Mouse (Mus musculus) adrenal gland, postnatal 10 days (tissue): ENCODE measurements around the gene Ndufaf8. TPM values are rescaled to one million over a fixed set of nuclear protein-coding genes. Genes with fewer than 3 reads are reported as not detected.

ENCODE experiments used
- DNase-seq: peaks from one replicate; pipeline ENCODE4 v3.0.0; 2021; ENCODE audit warnings: mixed read lengths
- microRNA-seq: library from miRNA; unstranded; fragments of <30 nt; microRNA quantifications from one replicate; pipeline ENCODE4 v1.2.0, GENCODE M21; 2021
- total RNA-seq, 2 experiments: library from RNA; stranded (reverse); gene quantifications; 2 replicates each; pipeline ENCODE4 v1.2.3; 2021

The Ndufaf8 gene
- total RNA-seq, 2 experiments from 2014 or later, result 53.1 to 53.9 TPM

GRCm38 (mm10) chr11:120134847-120135530 lies 36.3 kb downstream of the Ndufaf8 start:
- DNase-seq, result peak; percentile 30

- no peak for DNase-seq
Observed at GRCm38 (mm10) chr11:120136195-120136594, 37.5 kb downstream of the Ndufaf8 start.

GRCm38 (mm10) chr11:120136796-120137624 lies 38.3 kb downstream of the Ndufaf8 start:
- DNase-seq, result no peak

GRCm38 (mm10) chr11:120137625-120138004 lies 38.9 kb downstream of the Ndufaf8 start:
- peak; percentile 36 for DNase-seq

DNA sequence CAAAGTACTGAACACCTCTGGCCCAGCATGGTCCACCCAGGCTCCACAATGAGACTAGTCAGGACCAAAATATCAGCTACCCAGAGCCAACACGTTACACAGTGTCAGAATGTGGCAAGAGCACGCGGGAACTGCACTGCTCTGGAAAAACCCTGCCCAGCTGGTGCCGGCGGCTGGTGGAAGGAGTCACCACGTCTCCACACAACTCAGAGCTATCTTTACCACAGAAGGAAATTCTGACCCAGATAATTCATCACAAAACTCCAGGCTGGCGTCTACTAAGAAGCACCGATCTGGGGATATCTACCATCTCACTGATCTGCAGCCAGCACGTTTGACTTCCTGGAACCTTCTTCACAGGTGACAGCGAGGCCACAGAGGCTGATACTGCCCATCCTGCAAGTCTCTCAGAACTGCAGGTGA lies 40.6 kb downstream of the Ndufaf8 start:
- no peak for DNase-seq

- no peak for DNase-seq
Observed at GRCm38 (mm10) chr11:120140255-120140654, 41.5 kb downstream of the Ndufaf8 start.

DNA sequence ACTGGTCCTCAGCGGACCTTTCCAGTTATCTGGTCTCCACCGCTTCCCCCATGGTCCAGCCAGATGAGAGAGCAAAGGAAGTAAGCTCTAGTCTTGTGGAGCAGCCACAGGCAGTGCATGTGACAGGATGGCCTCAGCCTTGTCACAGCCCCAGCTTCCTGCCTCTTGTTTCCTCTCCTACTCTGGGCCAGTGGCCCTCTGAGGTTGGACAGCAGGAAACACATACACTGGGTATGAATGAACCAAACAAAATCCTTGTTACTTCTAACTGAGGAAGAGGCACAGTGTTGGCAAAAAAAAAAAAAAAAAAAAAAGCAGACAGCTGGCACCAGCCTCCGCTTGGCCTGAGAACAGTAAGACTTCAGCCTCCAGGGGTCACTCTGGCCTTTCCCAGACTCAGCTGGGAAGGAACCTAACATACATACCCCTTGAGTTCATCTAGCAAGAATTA lies 43.9 kb downstream of the Ndufaf8 start:
- DNase-seq, result peak; percentile 61

GRCm38 (mm10) chr11:120143708-120144497 lies 45.2 kb downstream of the Ndufaf8 start:
- no peak for DNase-seq

- no peak for DNase-seq
Observed at GRCm38 (mm10) chr11:120148201-120148855, 49.6 kb downstream of the Ndufaf8 start.

DNA sequence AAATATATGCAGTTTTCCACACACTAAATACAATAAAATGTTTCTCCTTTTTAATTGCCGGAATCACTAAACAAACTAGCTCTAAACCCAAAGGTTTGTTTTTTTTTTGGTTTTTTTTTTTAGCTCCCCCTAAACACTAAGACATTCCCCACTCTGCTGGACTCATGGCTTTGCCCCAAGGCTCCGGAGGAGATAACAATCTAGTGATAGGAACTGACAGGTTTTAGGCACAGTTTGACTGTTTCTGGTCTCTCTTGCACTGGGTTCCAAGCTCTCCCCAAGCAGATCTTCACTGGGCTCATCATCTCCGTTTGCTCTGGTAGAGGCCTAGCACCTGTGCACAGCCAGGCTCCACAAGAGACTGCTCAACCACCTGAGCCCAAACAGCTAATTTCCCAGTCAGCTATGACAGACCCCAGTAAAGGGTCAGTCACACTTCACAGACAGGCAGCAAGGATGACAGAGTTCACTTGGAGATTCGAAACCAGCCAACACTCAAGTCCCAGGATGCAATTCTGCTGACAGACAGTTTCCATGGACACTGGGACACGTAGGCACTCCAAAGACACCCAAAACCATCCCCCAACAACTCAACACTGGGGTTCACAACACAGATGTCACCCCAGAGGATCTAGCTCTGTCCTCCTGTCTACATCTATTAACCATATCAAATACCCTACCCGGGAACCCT lies 50.9 kb downstream of the Ndufaf8 start:
- no peak for DNase-seq

Small RNA genes lying within 50 kb of the gene (microRNA-seq; reads per million reads assigned to microRNA genes)
- not detected for gene Gm25948

Other genes with a start within 250 kb of the Ndufaf8 start
- gene Chmp6, start 185.5 kb upstream of the Ndufaf8 start, total RNA-seq, result 10 to 100 TPM; 34.7 to 40.0 TPM
- gene Baiap2, start 156.2 kb upstream of the Ndufaf8 start, total RNA-seq, result 10 to 100 TPM; 18.9 to 21.3 TPM
- 10 to 100 TPM; 16.3 to 23.5 TPM for gene Aatk, start 51.8 kb upstream of the Ndufaf8 start, total RNA-seq
- gene Cep131, start 12.1 kb upstream of the Ndufaf8 start, total RNA-seq, result 10 to 100 TPM; 52.2 to 87.4 TPM
- gene Tepsin, start 197 bp upstream of the Ndufaf8 start, total RNA-seq, result 10 to 100 TPM in 1 of 2 experiments, 1 to 10 TPM in 1; 9.0 to 13.2 TPM
- gene Slc38a10, start 52.4 kb downstream of the Ndufaf8 start, total RNA-seq, result 100 to 1,000 TPM; 113 to 117 TPM
- gene Bahcc1, start 134.0 kb downstream of the Ndufaf8 start, total RNA-seq, result 10 to 100 TPM; 13.8 to 20.5 TPM
- 100 to 1,000 TPM; 954 to 956 TPM for gene Actg1, start 249.6 kb downstream of the Ndufaf8 start, total RNA-seq